Mouse (Mus musculus): ENCODE results near the gene Cap1.

The Cap1 gene

GRCm38 (mm10) chr4:122885768-122886578 is at the start of gene Cap1:
Gene Cap1, minus strand, starts transcription at chr4:122886056.
- peak; percentile 96 to 98 for DNase-seq (ENCODE audit: low spot score in 2 of 2)

GRCm38 (mm10) chr4:122933857-122934256 is 48.0 kb upstream of the Cap1 start:
- DNase-seq (ENCODE audit: low spot score in 2 of 2), result peak; percentile 50 to 75

GRCm38 (mm10) chr4:122933051-122933591 is 47.3 kb upstream of the Cap1 start:
- peak; percentile 28 for DNase-seq (ENCODE audit: low spot score in 2 of 2)

GRCm38 (mm10) chr4:122932239-122932978 is 46.6 kb upstream of the Cap1 start:
- DNase-seq (ENCODE audit: low spot score in 2 of 2), result no peak

GRCm38 (mm10) chr4:122930939-122931590 is 45.2 kb upstream of the Cap1 start:
- no peak for DNase-seq (ENCODE audit: low spot score in 2 of 2)

GRCm38 (mm10) chr4:122923392-122924344 is 37.8 kb upstream of the Cap1 start:
- no peak for DNase-seq (ENCODE audit: low spot score in 2 of 2)

- DNase-seq (ENCODE audit: low spot score in 2 of 2), result no peak
Observed at GRCm38 (mm10) chr4:122922841-122923240, 37.0 kb upstream of the Cap1 start.

GRCm38 (mm10) chr4:122915985-122916384 is 30.1 kb upstream of the Cap1 start:
- no peak for DNase-seq (ENCODE audit: low spot score in 2 of 2)

GRCm38 (mm10) chr4:122914186-122914585 is 28.3 kb upstream of the Cap1 start:
- no peak for DNase-seq (ENCODE audit: low spot score in 2 of 2)

GRCm38 (mm10) chr4:122912613-122913012 is 26.8 kb upstream of the Cap1 start:
- DNase-seq (ENCODE audit: low spot score in 2 of 2), result no peak

- peak in 1 of 2 experiments; percentile 36 for DNase-seq (ENCODE audit: low spot score in 2 of 2)
Observed at GRCm38 (mm10) chr4:122910577-122910976, 24.7 kb upstream of the Cap1 start.

GRCm38 (mm10) chr4:122909572-122910189 is 23.8 kb upstream of the Cap1 start:
- no peak for DNase-seq (ENCODE audit: low spot score in 2 of 2)

- DNase-seq (ENCODE audit: low spot score in 2 of 2), result no peak
Observed at GRCm38 (mm10) chr4:122905359-122905758, 19.5 kb upstream of the Cap1 start.

- no peak for DNase-seq (ENCODE audit: low spot score in 2 of 2)
Observed at GRCm38 (mm10) chr4:122903709-122904108, 17.9 kb upstream of the Cap1 start.

GRCm38 (mm10) chr4:122902156-122902555 is 16.3 kb upstream of the Cap1 start:
- no peak for DNase-seq (ENCODE audit: low spot score in 2 of 2)

GRCm38 (mm10) chr4:122898313-122898712 is 12.5 kb upstream of the Cap1 start:
- DNase-seq (ENCODE audit: low spot score in 2 of 2), result peak; percentile 54 to 69

GRCm38 (mm10) chr4:122897750-122898149 is 11.9 kb upstream of the Cap1 start:
- DNase-seq (ENCODE audit: low spot score in 2 of 2), result no peak

- DNase-seq (ENCODE audit: low spot score in 2 of 2), result no peak
Observed at GRCm38 (mm10) chr4:122892157-122892556, 6.3 kb upstream of the Cap1 start.

GRCm38 (mm10) chr4:122891597-122891996 is 5.7 kb upstream of the Cap1 start:
- no peak for DNase-seq (ENCODE audit: low spot score in 2 of 2)

- DNase-seq (ENCODE audit: low spot score in 2 of 2), result no peak
Observed at GRCm38 (mm10) chr4:122890881-122891481, 5.1 kb upstream of the Cap1 start.
